Mouse (Mus musculus) lung, embryonic 16.5 days (tissue): Measurements from ENCODE around the gene Pigu. TPM values are rescaled to one million over a fixed set of nuclear protein-coding genes. Genes with fewer than 3 reads are reported as not detected.
A peak's percentile ranks its signal among the peaks of the same experiment; 100 is the strongest.

Experiments used
- ATAC-seq: fragments of 200-750 bp; cut with Nextera tagmentation; 2 replicates; pipeline ENCODE4 v1.8.0; 2017; ENCODE audit warnings: low read depth, mild to moderate bottlenecking, moderate library complexity
- H3K27ac ChIP-seq: fragments of 300-500 bp; sonication (generic); 2 replicates; pipeline ENCODE4 v1.5.1; 2014; ENCODE audit warnings: mild to moderate bottlenecking, control low read depth, low read length
- H3K27me3 ChIP-seq: fragments of 300-500 bp; sonication (generic); 2 replicates; pipeline ENCODE4 v1.6.1; 2014; ENCODE audit warnings: low read depth, low read length, mixed read lengths; ENCODE audit not compliant: control insufficient read depth, insufficient read depth
- H3K36me3 ChIP-seq: fragments of 300-500 bp; sonication (generic); 2 replicates; pipeline ENCODE4 v1.6.1; 2014; ENCODE audit warnings: low read length; ENCODE audit not compliant: control insufficient read depth, insufficient read depth
- H3K4me1 ChIP-seq: fragments of 300-500 bp; sonication (generic); replicated peaks from 2 replicates; pipeline ENCODE4 v1.6.1; 2014; ENCODE audit warnings: low read length, mixed read lengths; ENCODE audit not compliant: control insufficient read depth, insufficient read depth
- H3K4me2 ChIP-seq: fragments of 300-500 bp; sonication (generic); 2 replicates; pipeline ENCODE4 v1.6.1; 2014; ENCODE audit warnings: low read depth, low read length, control low read depth
- H3K4me3 ChIP-seq: fragments of 300-500 bp; sonication (generic); 2 replicates; pipeline ENCODE4 v1.5.1; 2014; ENCODE audit warnings: mild to moderate bottlenecking, low read length, control low read depth
- H3K9ac ChIP-seq: fragments of 300-500 bp; sonication (generic); 2 replicates; pipeline ENCODE4 v1.6.1; 2014; ENCODE audit warnings: low read length, control low read depth
- H3K9me3 ChIP-seq: fragments of 300-500 bp; sonication (generic); 2 replicates; pipeline ENCODE4 v1.6.1; 2016; ENCODE audit warnings: low read length; ENCODE audit not compliant: control insufficient read depth
- WGBS: fragments of 180-500 bp; shearing (Covaris S2); extraction: QIAGEN DNeasy Blood & Tissue Kit; methylation state at CpG from one replicate; pipeline ENCODE4 v1.1.7; 2014; 5-methylcytosine and 5-hydroxymethylcytosine counted together
- polyA plus RNA-seq: library from polyadenylated mRNA; unstranded; fragments of >200 nt; fragmentation: Nextera tagmentation; extraction: Ambion mirVana; gene quantifications from 2 replicates; pipeline ENCODE4 v1.2.1, GENCODE M21; 2015

Pigu gene
- polyA plus RNA-seq, 1 experiment from 2014 or later, result 54.9 TPM

GRCm38 (mm10) chr2:155373302-155373701 lies 16.1 kb upstream of the Pigu start:
- no peaks in the 10 kb centered on the region for H3K36me3 ChIP-seq
- H3K4me2 ChIP-seq, result no peak overlapping the region
- no peak for ATAC-seq
- peaks cover 11% of the 10 kb centered on the region for H3K4me1 ChIP-seq
- no peak overlapping the region for H3K4me3 ChIP-seq
- H3K9ac ChIP-seq, result no peak overlapping the region
- H3K9me3 ChIP-seq, result no peaks in the 10 kb centered on the region
- H3K27ac ChIP-seq, result no peak overlapping the region
- H3K27me3 ChIP-seq, result no peaks in the 10 kb centered on the region
- WGBS, result 68% methylated on average over 1 of the region's 1 CpGs

DNA sequence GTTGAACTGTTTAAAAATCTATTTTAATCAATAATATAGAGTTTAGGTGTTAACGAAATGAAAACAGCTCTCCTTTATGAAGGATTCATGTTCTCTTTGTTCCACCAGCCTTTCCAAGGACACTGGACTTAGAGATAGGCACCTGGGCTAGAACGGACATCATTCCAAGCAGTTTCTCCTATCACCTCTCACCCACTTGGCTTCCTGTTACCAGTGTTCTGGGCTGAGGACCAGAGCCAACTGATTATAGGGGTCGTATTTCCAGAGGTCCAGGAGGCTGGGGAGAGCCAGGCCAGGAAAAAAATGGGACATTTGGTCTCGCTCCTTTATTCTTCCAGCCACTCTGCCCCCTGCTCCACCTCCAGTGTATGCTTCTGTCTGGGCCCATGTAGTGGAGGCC lies 15.2 kb upstream of the Pigu start:
- H3K9ac ChIP-seq, result no peak overlapping the region
- no peak for ATAC-seq
- no peak overlapping the region for H3K4me2 ChIP-seq
- H3K36me3 ChIP-seq, result no peaks in the 10 kb centered on the region
- no peaks in the 10 kb centered on the region for H3K27me3 ChIP-seq
- WGBS, result 45% methylated on average over 4 of the region's 4 CpGs
- H3K27ac ChIP-seq, result no peak overlapping the region
- H3K9me3 ChIP-seq, result no peaks in the 10 kb centered on the region
- H3K4me3 ChIP-seq, result no peak overlapping the region
- peaks cover 11% of the 10 kb centered on the region for H3K4me1 ChIP-seq

GRCm38 (mm10) chr2:155369333-155369883 lies 12.2 kb upstream of the Pigu start:
- H3K27me3 ChIP-seq, result no peaks in the 10 kb centered on the region
- H3K36me3 ChIP-seq, result no peaks in the 10 kb centered on the region
- peak; percentile 93 for ATAC-seq

GRCm38 (mm10) chr2:155367635-155368284 lies 10.5 kb upstream of the Pigu start:
- no peak for ATAC-seq
- WGBS, result 68% methylated on average over 7 of the region's 7 CpGs
- no peak overlapping the region for H3K27ac ChIP-seq

More at GRCm38 (mm10) chr2:155369333-155369883, 12.2 kb upstream of the Pigu start:
- Histone ChIP-seq H3K9ac (no peak overlapping the region), H3K4me2 (no peak overlapping the region), H3K4me1 (peaks cover 11% of the 10 kb centered on the region), H3K27ac (peak overlapping the region; percentile 84), H3K4me3 (no peak overlapping the region), H3K9me3 (no peaks in the 10 kb centered on the region)
- 15% methylated on average over 7 of the region's 7 CpGs for WGBS

GRCm38 (mm10) chr2:155357686-155358399 lies 613 bp upstream of the Pigu start:
- Histone ChIP-seq H3K4me1 (peaks cover 10% of the 10 kb centered on the region), H3K9me3 (no peaks in the 10 kb centered on the region), H3K27me3 (no peaks in the 10 kb centered on the region), H3K27ac (peak overlapping the region; percentile 58), H3K4me3 (peak overlapping the region; percentile 69), H3K4me2 (peak overlapping the region; percentile 72), H3K36me3 (no peaks in the 10 kb centered on the region), H3K9ac (peak overlapping the region; percentile 67)
- ATAC-seq, result peak; percentile 77
- WGBS, result 21% methylated on average over 14 of the region's 14 CpGs

More at GRCm38 (mm10) chr2:155367635-155368284, 10.5 kb upstream of the Pigu start:
- Histone ChIP-seq H3K4me2 (no peak overlapping the region), H3K36me3 (no peaks in the 10 kb centered on the region), H3K4me3 (no peak overlapping the region), H3K4me1 (peaks cover 11% of the 10 kb centered on the region), H3K9ac (no peak overlapping the region), H3K27me3 (no peaks in the 10 kb centered on the region), H3K9me3 (no peaks in the 10 kb centered on the region)

DNA sequence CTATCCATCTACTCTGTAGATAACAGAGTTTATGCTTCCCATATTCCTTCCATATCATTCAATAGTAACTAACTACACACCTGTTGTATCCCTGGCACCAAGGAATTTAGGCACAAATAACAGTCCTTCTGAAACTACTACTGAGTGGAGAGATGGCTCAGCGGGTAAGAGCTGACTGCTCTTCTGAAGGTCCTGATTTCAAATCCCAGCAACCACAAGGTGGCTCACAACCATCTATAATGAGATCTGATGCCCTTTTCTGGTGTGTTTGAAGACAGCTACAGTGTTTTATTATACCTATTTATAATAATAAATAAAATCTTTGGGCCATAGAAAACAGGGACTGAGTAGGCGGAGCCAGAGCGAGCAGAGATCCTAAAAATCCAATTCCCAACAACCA lies 2.8 kb downstream of the Pigu start:
- no peaks in the 10 kb centered on the region for H3K36me3 ChIP-seq
- no peak overlapping the region for H3K9ac ChIP-seq
- no peak overlapping the region for H3K27ac ChIP-seq
- no peak overlapping the region for H3K4me2 ChIP-seq
- WGBS, result 89% methylated on average over 3 of the region's 3 CpGs
- H3K4me1 ChIP-seq, result peaks cover 10% of the 10 kb centered on the region
- no peaks in the 10 kb centered on the region for H3K9me3 ChIP-seq
- no peaks in the 10 kb centered on the region for H3K27me3 ChIP-seq
- H3K4me3 ChIP-seq, result no peak overlapping the region
- ATAC-seq, result no peak

GRCm38 (mm10) chr2:155346670-155347069 lies 10.6 kb downstream of the Pigu start:
- 64% methylated on average over 1 of the region's 1 CpGs for WGBS
- no peak overlapping the region for H3K4me2 ChIP-seq
- ATAC-seq, result no peak

GRCm38 (mm10) chr2:155340166-155340565 lies 17.1 kb downstream of the Pigu start:
- ATAC-seq, result peak; percentile 52
- Histone ChIP-seq H3K9ac (no peak overlapping the region), H3K27me3 (no peaks in the 10 kb centered on the region), H3K4me3 (no peak overlapping the region), H3K4me2 (no peak overlapping the region), H3K9me3 (no peaks in the 10 kb centered on the region), H3K36me3 (peaks cover 5% of the 10 kb centered on the region; the same call in 1 of the 2 replicates), H3K27ac (no peak overlapping the region; the same call in 1 of the 2 replicates), H3K4me1 (peaks cover 3% of the 10 kb centered on the region; the same call in 1 of the 2 replicates)

More at GRCm38 (mm10) chr2:155346670-155347069, 10.6 kb downstream of the Pigu start:
- Histone ChIP-seq H3K4me1 (no peaks in the 10 kb centered on the region), H3K9me3 (no peaks in the 10 kb centered on the region), H3K4me3 (no peak overlapping the region), H3K27me3 (no peaks in the 10 kb centered on the region), H3K36me3 (no peaks in the 10 kb centered on the region), H3K9ac (no peak overlapping the region), H3K27ac (no peak overlapping the region)

DNA sequence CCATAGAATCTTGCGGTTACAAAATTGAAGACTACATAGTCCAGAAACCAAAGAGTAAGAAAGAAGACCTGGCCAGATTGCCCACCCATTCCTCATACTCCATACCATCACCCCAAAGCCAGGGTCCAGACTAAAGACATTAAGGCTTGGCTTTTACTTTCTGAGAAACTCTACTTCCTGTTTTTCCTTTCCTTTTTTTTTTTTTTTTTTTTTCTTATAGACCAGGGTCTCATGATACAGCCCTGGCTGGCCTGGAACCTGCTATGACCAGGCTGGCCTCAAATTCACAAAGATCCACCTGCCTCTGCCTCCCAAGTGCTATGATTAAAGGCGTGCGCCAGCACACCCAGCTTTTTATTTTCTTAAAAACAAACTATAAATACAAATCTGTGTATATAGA lies 21.0 kb downstream of the Pigu start:
- H3K4me3 ChIP-seq, result no peak overlapping the region

More for the DNA sequence above, 21.0 kb downstream of the Pigu start:
- H3K27me3 ChIP-seq, result no peaks in the 10 kb centered on the region
- H3K9ac ChIP-seq, result no peak overlapping the region
- no peak for ATAC-seq
- no peak overlapping the region for H3K27ac ChIP-seq
- WGBS, result 94% methylated on average over 3 of the region's 3 CpGs
- H3K36me3 ChIP-seq, result peaks cover 5% of the 10 kb centered on the region; the same call in 1 of the 2 replicates
- peaks cover 3% of the 10 kb centered on the region; the same call in 1 of the 2 replicates for H3K4me1 ChIP-seq
- H3K9me3 ChIP-seq, result no peaks in the 10 kb centered on the region
- H3K4me2 ChIP-seq, result no peak overlapping the region
